ENCODE assay signal across 30 mouse cellular contexts in the genomic region with DNA sequence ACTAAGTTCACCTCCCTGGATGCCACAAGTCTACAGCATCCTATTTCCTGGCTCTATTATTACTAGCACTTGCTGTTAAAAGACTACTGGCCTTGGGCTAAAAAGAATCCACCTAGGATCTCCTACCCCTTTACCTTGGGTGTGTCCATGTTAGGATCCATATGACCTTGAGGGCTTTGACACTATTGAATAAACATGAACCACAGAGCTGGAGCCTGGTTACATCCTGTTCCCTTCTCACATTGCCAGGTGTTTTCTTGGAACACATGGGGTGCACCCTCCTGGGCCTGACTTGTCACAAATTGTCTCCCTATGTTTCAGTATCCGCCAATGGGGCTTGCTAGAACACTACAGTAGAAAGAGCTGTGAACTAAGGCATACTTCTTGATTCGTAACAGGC. TPM values are rescaled to one million over a fixed set of nuclear protein-coding genes. Genes with fewer than 3 reads are reported as not detected.
"Had no signal": no experiment of that assay in that cellular context is flagged by ENCODE, and none has a peak within 500 bp of the region (broad histone marks: within the 10 kb centered on the region; RNA-seq: fewer than 3 reads in every experiment).

No protein-coding gene starts in this region.

- H3K27ac ChIP-seq: heart, embryonic 10.5 days; hindbrain, embryonic 13.5 days; hindbrain, embryonic 15.5 days; hindbrain, postnatal 0 days; kidney, embryonic 15.5 days; kidney, postnatal 0 days; left cerebral cortex, adult 2 months; limb, embryonic 13.5 days; limb, embryonic 15.5 days; liver, embryonic 12.5 days; liver, embryonic 14.5 days had no signal

- H3K4me3 ChIP-seq: heart, embryonic 10.5 days; heart, embryonic 12.5 days; hindbrain, embryonic 13.5 days; hindbrain, embryonic 15.5 days; kidney, embryonic 15.5 days; left cerebral cortex, adult 2 months; limb, embryonic 13.5 days; limb, embryonic 15.5 days; liver, embryonic 12.5 days had no signal

- DNase-seq: gastrocnemius, postnatal 14 days; gastrocnemius, postnatal 36 days; heart, adult 18-20 months; heart, postnatal 10 days; kidney, adult 11 months; kidney, adult 2 months; kidney, adult 9 months; kidney, postnatal 14 days; kidney, postnatal 36 days; layer of hippocampus, adult 9-11 months; layer of hippocampus, postnatal 36 days; left cerebral cortex, postnatal 4 days had no signal

RNA-seq across cellular contexts. Expression of a gene that starts 34.3 kb away (rescaled TPM):
- total RNA-seq: gastrocnemius, adult 18-20 months; gastrocnemius, adult 8-10 months; gastrocnemius, postnatal 14 days; gastrocnemius, postnatal 36 days; heart, adult 18-20 months; heart, adult 8-10 months; heart, postnatal 10 days; heart, postnatal 25 days; liver, adult 2 months had no signal
- polyA plus RNA-seq: kidney, adult 2 months; large intestine, adult 2 months; liver, adult 2 months had no signal
